Mouse (Mus musculus): ENCODE data around the gene Acadl. TPM values are rescaled to one million over a fixed set of nuclear protein-coding genes. Genes with fewer than 3 reads are reported as not detected.

The Acadl gene
- polyA plus RNA-seq, 1 experiment from 2014 or later, result 58.2 TPM

- Histone ChIP-seq H3K36me3 (replicated peaks; ENCODE audit: control insufficient read depth, insufficient read depth, low read depth, low read length) (no peaks in the 10 kb centered on the region), H3K27me3 (ENCODE audit: control insufficient read depth, insufficient read depth, low read length) (no peaks in the 10 kb centered on the region), H3K9me3 (replicated peaks; ENCODE audit: control insufficient read depth, low read length) (no peaks in the 10 kb centered on the region), H3K4me2 (ENCODE audit: low read depth, low read length) (no peak overlapping the region), H3K27ac (replicated peaks; ENCODE audit: low read depth, low read length) (no peak overlapping the region), H3K4me3 (ENCODE audit: low read depth, low read length) (no peak overlapping the region), H3K9ac (replicated peaks; ENCODE audit: low read length) (no peak overlapping the region), H3K4me1 (ENCODE audit: control insufficient read depth, insufficient read depth, low read length) (no peaks in the 10 kb centered on the region)
- ATAC-seq (replicated peaks; ENCODE audit: insufficient number of reproducible peaks, low FRiP score, low TSS enrichment, low read depth), result no peak
- peak; percentile 82 for DNase-seq (ENCODE audit: low spot score)
- 57% methylated on average over 16 of the region's 16 CpGs for WGBS
Observed at GRCm38 (mm10) chr1:66838184-66839042, 24.7 kb downstream of the Acadl start.

- WGBS, result 82% methylated on average over 3 of the region's 3 CpGs
- H3K4me1 ChIP-seq (ENCODE audit: control insufficient read depth, insufficient read depth, low read length), result no peaks in the 10 kb centered on the region
- no peak overlapping the region for H3K4me2 ChIP-seq (ENCODE audit: low read depth, low read length)
- ATAC-seq (replicated peaks; ENCODE audit: insufficient number of reproducible peaks, low FRiP score, low TSS enrichment, low read depth) (no peak), DNase-seq (ENCODE audit: low spot score) (no peak)
- no peak overlapping the region for H3K4me3 ChIP-seq (ENCODE audit: low read depth, low read length)
- H3K27ac ChIP-seq (replicated peaks; ENCODE audit: low read depth, low read length), result no peak overlapping the region
- H3K36me3 ChIP-seq (replicated peaks; ENCODE audit: control insufficient read depth, insufficient read depth, low read depth, low read length), result no peaks in the 10 kb centered on the region
- no peaks in the 10 kb centered on the region for H3K9me3 ChIP-seq (replicated peaks; ENCODE audit: control insufficient read depth, low read length)
- H3K9ac ChIP-seq (replicated peaks; ENCODE audit: low read length), result no peak overlapping the region
- no peaks in the 10 kb centered on the region for H3K27me3 ChIP-seq (ENCODE audit: control insufficient read depth, insufficient read depth, low read length)
Observed at GRCm38 (mm10) chr1:66837207-66837606, 25.9 kb downstream of the Acadl start.

GRCm38 (mm10) chr1:66832636-66833165, 30.4 kb downstream of the Acadl start:
- H3K4me2 ChIP-seq (ENCODE audit: low read depth, low read length), result no peak overlapping the region
- no peak for DNase-seq (ENCODE audit: low spot score)
- no peaks in the 10 kb centered on the region for H3K27me3 ChIP-seq (ENCODE audit: control insufficient read depth, insufficient read depth, low read length)
- no peak overlapping the region for H3K27ac ChIP-seq (replicated peaks; ENCODE audit: low read depth, low read length)
- H3K36me3 ChIP-seq (replicated peaks; ENCODE audit: control insufficient read depth, insufficient read depth, low read depth, low read length), result no peaks in the 10 kb centered on the region
- H3K9ac ChIP-seq (replicated peaks; ENCODE audit: low read length), result no peak overlapping the region
- H3K9me3 ChIP-seq (replicated peaks; ENCODE audit: control insufficient read depth, low read length), result no peaks in the 10 kb centered on the region
- no peak overlapping the region for H3K4me3 ChIP-seq (ENCODE audit: low read depth, low read length)
- WGBS, result 87% methylated on average over 7 of the region's 7 CpGs
- H3K4me1 ChIP-seq (ENCODE audit: control insufficient read depth, insufficient read depth, low read length), result no peaks in the 10 kb centered on the region
- no peak for ATAC-seq (replicated peaks; ENCODE audit: insufficient number of reproducible peaks, low FRiP score, low TSS enrichment, low read depth)

- Histone ChIP-seq H3K4me1 (ENCODE audit: control insufficient read depth, insufficient read depth, low read length) (no peaks in the 10 kb centered on the region), H3K4me3 (ENCODE audit: low read depth, low read length) (no peak overlapping the region), H3K27me3 (ENCODE audit: control insufficient read depth, insufficient read depth, low read length) (no peaks in the 10 kb centered on the region), H3K4me2 (ENCODE audit: low read depth, low read length) (no peak overlapping the region), H3K36me3 (replicated peaks; ENCODE audit: control insufficient read depth, insufficient read depth, low read depth, low read length) (no peaks in the 10 kb centered on the region), H3K9ac (replicated peaks; ENCODE audit: low read length) (no peak overlapping the region), H3K27ac (replicated peaks; ENCODE audit: low read depth, low read length) (no peak overlapping the region), H3K9me3 (replicated peaks; ENCODE audit: control insufficient read depth, low read length) (no peaks in the 10 kb centered on the region)
- DNase-seq (ENCODE audit: low spot score), result no peak
- whole genome bisulfite sequencing, result 63% methylated on average over 9 of the region's 9 CpGs
- ATAC-seq (replicated peaks; ENCODE audit: insufficient number of reproducible peaks, low FRiP score, low TSS enrichment, low read depth), result no peak
Observed at GRCm38 (mm10) chr1:66831824-66832600, 31.1 kb downstream of the Acadl start.

- Histone ChIP-seq H3K27ac (replicated peaks; ENCODE audit: low read depth, low read length) (no peak overlapping the region), H3K4me1 (ENCODE audit: control insufficient read depth, insufficient read depth, low read length) (no peaks in the 10 kb centered on the region), H3K27me3 (ENCODE audit: control insufficient read depth, insufficient read depth, low read length) (no peaks in the 10 kb centered on the region), H3K4me2 (ENCODE audit: low read depth, low read length) (no peak overlapping the region), H3K36me3 (replicated peaks; ENCODE audit: control insufficient read depth, insufficient read depth, low read depth, low read length) (no peaks in the 10 kb centered on the region), H3K4me3 (ENCODE audit: low read depth, low read length) (no peak overlapping the region), H3K9ac (replicated peaks; ENCODE audit: low read length) (no peak overlapping the region), H3K9me3 (replicated peaks; ENCODE audit: control insufficient read depth, low read length) (no peaks in the 10 kb centered on the region)
- WGBS, result 79% methylated on average over 9 of the region's 9 CpGs
- ATAC-seq (replicated peaks; ENCODE audit: insufficient number of reproducible peaks, low FRiP score, low TSS enrichment, low read depth) (no peak), DNase-seq (ENCODE audit: low spot score) (no peak)
Observed at GRCm38 (mm10) chr1:66829400-66830080, 33.5 kb downstream of the Acadl start.

GRCm38 (mm10) chr1:66821966-66822365, 41.1 kb downstream of the Acadl start:
- no peak overlapping the region for H3K9ac ChIP-seq (replicated peaks; ENCODE audit: low read length)
- no peaks in the 10 kb centered on the region for H3K9me3 ChIP-seq (replicated peaks; ENCODE audit: control insufficient read depth, low read length)
- WGBS, result 78% methylated on average over 9 of the region's 9 CpGs
- no peaks in the 10 kb centered on the region for H3K4me1 ChIP-seq (ENCODE audit: control insufficient read depth, insufficient read depth, low read length)
- no peaks in the 10 kb centered on the region for H3K27me3 ChIP-seq (ENCODE audit: control insufficient read depth, insufficient read depth, low read length)
- H3K4me3 ChIP-seq (ENCODE audit: low read depth, low read length), result no peak overlapping the region
- DNase-seq (ENCODE audit: low spot score), result no peak
- no peak for ATAC-seq (replicated peaks; ENCODE audit: insufficient number of reproducible peaks, low FRiP score, low TSS enrichment, low read depth)
- H3K4me2 ChIP-seq (ENCODE audit: low read depth, low read length), result no peak overlapping the region
- H3K27ac ChIP-seq (replicated peaks; ENCODE audit: low read depth, low read length), result no peak overlapping the region
- no peaks in the 10 kb centered on the region for H3K36me3 ChIP-seq (replicated peaks; ENCODE audit: control insufficient read depth, insufficient read depth, low read depth, low read length)

- Histone ChIP-seq H3K4me2 (ENCODE audit: low read depth, low read length) (no peak overlapping the region), H3K27me3 (ENCODE audit: control insufficient read depth, insufficient read depth, low read length) (no peaks in the 10 kb centered on the region), H3K4me3 (ENCODE audit: low read depth, low read length) (no peak overlapping the region), H3K9ac (replicated peaks; ENCODE audit: low read length) (no peak overlapping the region), H3K9me3 (replicated peaks; ENCODE audit: control insufficient read depth, low read length) (no peaks in the 10 kb centered on the region), H3K27ac (replicated peaks; ENCODE audit: low read depth, low read length) (no peak overlapping the region), H3K4me1 (ENCODE audit: control insufficient read depth, insufficient read depth, low read length) (no peaks in the 10 kb centered on the region), H3K36me3 (replicated peaks; ENCODE audit: control insufficient read depth, insufficient read depth, low read depth, low read length) (no peaks in the 10 kb centered on the region)
- ATAC-seq (replicated peaks; ENCODE audit: insufficient number of reproducible peaks, low FRiP score, low TSS enrichment, low read depth) (no peak), DNase-seq (ENCODE audit: low spot score) (no peak)
- 32% methylated on average over 7 of the region's 7 CpGs for WGBS
Observed at GRCm38 (mm10) chr1:66820241-66820640, 42.8 kb downstream of the Acadl start.
